Mouse (Mus musculus): ENCODE results near the gene Myo1h. TPM values are rescaled to one million over a fixed set of nuclear protein-coding genes. Genes with fewer than 3 reads are reported as not detected.

Gene Myo1h
- polyA plus RNA-seq, 1 experiment from 2014 or later = 0.40 TPM

DNA sequence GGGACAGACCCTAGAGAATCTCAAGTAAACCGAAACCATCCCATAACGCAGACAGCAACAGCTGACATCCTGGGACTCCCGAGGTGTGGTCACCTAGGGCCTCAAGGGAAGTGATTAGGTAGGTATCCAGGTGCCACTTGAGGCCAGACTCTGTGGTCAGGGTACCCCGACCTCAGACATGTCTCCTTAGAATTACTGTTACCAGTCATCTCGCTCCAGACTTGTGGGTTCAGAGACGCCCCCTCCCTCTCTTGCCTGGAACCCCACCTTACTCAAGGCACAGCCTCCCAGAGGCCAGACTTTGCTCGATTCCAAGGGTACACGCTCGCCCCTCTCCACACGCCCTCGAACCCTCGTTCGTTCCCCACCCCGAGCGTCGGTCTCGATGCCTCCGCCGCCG is 90.8 kb downstream of the Myo1h start:
- Histone ChIP-seq H3K4me2 (replicated peaks) (peak overlapping the region; percentile 85), H3K4me3 (peak overlapping the region; percentile 88), H3K27me3 (no peaks in the 10 kb centered on the region), H3K9me3 (no peaks in the 10 kb centered on the region), H3K4me1 (peaks cover 38% of the 10 kb centered on the region), H3K36me3 (peaks cover 22% of the 10 kb centered on the region), H3K9ac (replicated peaks) (peak overlapping the region; percentile 93), H3K27ac (replicated peaks) (peak overlapping the region; percentile 90)
- peak; percentile 61 for ATAC-seq (ENCODE audit: low FRiP score, low read depth)
- 2% methylated on average over 20 of the region's 20 CpGs for WGBS

DNA sequence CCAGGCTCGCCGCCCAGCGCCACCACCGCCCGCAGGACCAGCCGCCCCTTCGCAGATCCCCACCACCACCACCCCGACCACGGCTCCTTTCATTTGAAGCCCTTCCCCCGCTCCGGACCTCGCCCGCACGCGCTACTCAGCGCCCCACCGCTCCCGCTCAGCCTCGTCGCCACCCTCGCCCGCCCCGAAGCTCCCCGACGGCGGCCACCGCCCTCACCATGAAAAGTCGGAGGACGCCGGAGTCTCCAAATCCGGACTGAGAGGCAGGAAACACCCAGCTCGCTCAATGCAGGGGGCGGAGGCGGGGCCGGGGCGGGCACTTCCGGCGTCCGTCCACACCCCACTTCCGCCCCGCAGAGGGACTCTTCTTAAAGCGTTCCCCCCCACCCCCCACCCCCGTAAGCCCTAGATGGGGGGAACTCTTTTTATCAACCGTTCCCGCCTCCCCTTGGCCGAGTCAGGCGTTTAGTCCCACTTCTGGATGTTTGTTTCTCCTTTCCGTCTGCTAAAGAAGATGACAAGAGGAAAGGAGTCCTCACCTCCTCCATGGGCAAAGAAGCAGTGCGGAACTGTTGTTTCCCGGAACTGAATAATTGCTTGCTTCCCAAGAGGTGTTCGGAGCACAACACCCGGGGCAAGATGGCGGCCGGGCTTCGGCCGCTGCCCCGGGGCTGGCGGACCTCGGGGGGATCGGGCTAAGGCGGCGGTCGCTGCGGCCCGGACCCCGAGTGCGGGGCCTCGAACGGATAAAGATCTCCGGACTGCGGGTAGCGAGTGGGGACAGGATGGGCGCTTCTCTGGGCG is 91.4 kb downstream of the Myo1h start, which contains the start of the genes Kctd10 and Ube3b:
Gene Kctd10, minus strand, starts transcription at position 300 of the 804 bp plus-strand sequence.
Gene Ube3b, plus strand, starts transcription at position 399 of the 804 bp plus-strand sequence.
- peak within 1 kb of the TSS; percentile 85 for H3K4me2 ChIP-seq (replicated peaks)
- peak; percentile 95 for ATAC-seq (ENCODE audit: low FRiP score, low read depth)

DNA sequence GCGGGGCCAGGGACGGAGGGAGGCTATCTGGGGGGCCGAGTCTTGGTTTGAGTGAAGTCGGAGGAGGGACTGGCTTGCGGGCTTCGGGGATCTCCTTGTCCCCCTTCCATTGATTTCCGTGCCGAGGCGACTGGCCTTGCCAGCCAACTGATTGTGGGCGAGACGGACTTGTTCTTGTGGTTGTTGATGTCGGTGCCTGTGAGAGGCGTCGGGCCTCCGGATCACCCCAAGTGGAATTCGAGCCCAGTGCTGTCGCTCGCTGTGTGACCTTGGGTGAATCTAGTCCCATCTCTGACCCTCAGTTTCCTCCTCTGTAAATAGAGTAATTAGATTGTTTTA is 92.0 kb downstream of the Myo1h start:
- Histone ChIP-seq H3K4me3 (peak overlapping the region; percentile 88), H3K36me3 (peaks cover 23% of the 10 kb centered on the region), H3K9ac (replicated peaks) (peak overlapping the region; percentile 93), H3K27me3 (no peaks in the 10 kb centered on the region), H3K4me2 (replicated peaks) (peak overlapping the region; percentile 85), H3K27ac (replicated peaks) (peak overlapping the region; percentile 90), H3K4me1 (peaks cover 38% of the 10 kb centered on the region), H3K9me3 (no peaks in the 10 kb centered on the region)
- WGBS = 0% methylated on average over 17 of the region's 18 CpGs
- no peak for ATAC-seq (ENCODE audit: low FRiP score, low read depth)

More for the DNA sequence above, 91.4 kb downstream of the Myo1h start, which contains the start of the genes Kctd10 and Ube3b:
- H3K4me1 ChIP-seq = peaks cover 38% of the 10 kb centered on the region
- no peaks in the 10 kb centered on the region for H3K9me3 ChIP-seq
- WGBS = under 1% methylated on average over 73 of the region's 74 CpGs
- H3K9ac ChIP-seq (replicated peaks) = peak within 1 kb of the TSS; percentile 93
- peak within 1 kb of the TSS; percentile 90 for H3K27ac ChIP-seq (replicated peaks)
- H3K36me3 ChIP-seq = peaks cover 22% of the 10 kb centered on the region
- peak within 1 kb of the TSS; percentile 88 for H3K4me3 ChIP-seq
- H3K27me3 ChIP-seq = no peaks in the 10 kb centered on the region

DNA sequence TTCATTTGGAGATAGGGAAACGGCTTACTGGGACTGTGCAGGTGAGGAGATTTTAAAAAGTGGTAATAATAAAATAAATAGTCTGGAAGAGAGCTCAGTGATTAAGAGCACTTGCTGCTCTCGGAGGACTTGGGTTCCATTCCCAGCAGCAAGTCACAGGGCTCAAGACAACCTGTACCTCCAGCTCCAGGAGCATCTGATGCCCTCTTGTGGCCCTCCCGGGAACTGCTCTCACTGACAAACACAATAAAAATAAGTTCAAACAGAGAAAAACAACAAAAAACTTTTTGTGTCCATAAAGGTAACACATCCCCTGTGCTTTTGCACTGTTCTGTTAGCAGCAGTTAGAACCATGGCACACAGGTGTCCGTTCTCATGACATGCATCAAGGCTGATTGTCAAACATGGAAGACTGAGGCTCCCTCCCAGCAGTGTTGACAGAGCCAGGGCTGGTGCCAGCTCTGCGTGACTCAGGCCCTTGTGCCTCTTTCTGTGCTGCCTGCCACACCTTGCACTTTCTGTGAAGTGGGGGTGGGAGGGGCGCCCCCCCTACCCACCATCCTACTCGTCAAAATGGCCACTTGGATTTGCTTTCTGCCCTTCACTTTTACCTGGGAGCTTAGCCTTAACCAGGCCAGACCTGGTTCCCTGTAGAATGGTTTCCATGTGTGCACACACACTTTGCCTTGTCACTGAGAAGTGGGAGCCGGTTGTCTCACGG is 94.4 kb downstream of the Myo1h start:
- no peak overlapping the region for H3K27ac ChIP-seq (replicated peaks)

DNA sequence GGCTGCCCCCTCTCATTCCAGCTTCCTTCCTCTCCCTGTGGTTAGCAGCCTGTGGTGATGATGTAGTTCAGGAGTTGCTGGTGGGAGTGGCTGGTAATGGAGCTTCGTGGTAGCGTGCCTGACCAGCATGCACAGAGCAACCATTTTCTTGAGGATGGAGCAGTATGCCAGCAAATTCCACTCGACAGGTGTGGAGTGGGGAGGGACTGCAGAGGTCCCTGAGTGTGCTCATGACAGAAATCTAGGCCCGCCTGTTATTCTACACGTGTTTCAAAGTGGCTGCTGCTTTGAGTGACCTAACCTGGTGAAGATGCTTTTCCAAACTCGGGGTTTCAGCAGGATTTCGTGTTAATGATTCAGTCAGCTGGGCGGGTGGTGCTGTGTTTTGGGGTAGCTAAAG is 95.5 kb downstream of the Myo1h start:
- Histone ChIP-seq H3K27ac (replicated peaks) (no peak overlapping the region), H3K36me3 (peaks cover 54% of the 10 kb centered on the region), H3K27me3 (no peaks in the 10 kb centered on the region), H3K4me1 (peaks cover 15% of the 10 kb centered on the region), H3K9ac (replicated peaks) (no peak overlapping the region), H3K4me2 (replicated peaks) (no peak overlapping the region), H3K4me3 (no peak overlapping the region), H3K9me3 (no peaks in the 10 kb centered on the region)
- ATAC-seq (ENCODE audit: low FRiP score, low read depth) = no peak
- 95% methylated on average over 8 of the region's 8 CpGs for WGBS

More for the DNA sequence above, 94.4 kb downstream of the Myo1h start:
- Histone ChIP-seq H3K9ac (replicated peaks) (no peak overlapping the region), H3K4me1 (peaks cover 26% of the 10 kb centered on the region), H3K36me3 (peaks cover 43% of the 10 kb centered on the region), H3K9me3 (no peaks in the 10 kb centered on the region), H3K4me2 (replicated peaks) (no peak overlapping the region), H3K4me3 (no peak overlapping the region), H3K27me3 (no peaks in the 10 kb centered on the region)
- WGBS = 74% methylated on average over 9 of the region's 9 CpGs
- no peak for ATAC-seq (ENCODE audit: low FRiP score, low read depth)

DNA sequence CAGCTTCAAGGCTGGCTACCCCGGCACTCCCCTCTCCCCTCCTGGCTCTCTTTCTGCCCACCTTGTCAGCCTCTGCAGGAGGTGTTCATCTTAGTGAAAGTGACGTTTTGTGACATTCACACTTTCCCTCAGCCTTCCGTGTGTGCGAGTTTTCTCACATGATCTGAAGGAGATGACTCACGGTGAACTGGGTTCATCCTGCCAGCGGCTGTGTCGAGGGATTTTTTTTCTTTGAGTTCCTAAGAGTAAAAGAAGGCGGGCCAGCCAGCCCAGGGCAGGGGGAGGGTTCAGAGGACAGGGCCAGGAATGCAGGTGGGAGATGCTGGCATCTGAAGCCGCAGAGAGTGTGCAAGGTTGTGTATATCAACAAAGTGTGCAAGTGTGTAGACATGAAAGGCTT is 104.2 kb downstream of the Myo1h start:
- H3K4me2 ChIP-seq (replicated peaks) = no peak overlapping the region
- WGBS = 88% methylated on average over 9 of the region's 9 CpGs
- H3K27ac ChIP-seq (replicated peaks) = no peak overlapping the region
- no peak overlapping the region for H3K4me3 ChIP-seq
- H3K36me3 ChIP-seq = peaks cover 98% of the 10 kb centered on the region
- no peaks in the 10 kb centered on the region for H3K9me3 ChIP-seq
- no peak overlapping the region for H3K9ac ChIP-seq (replicated peaks)
- H3K4me1 ChIP-seq = no peaks in the 10 kb centered on the region
- ATAC-seq (ENCODE audit: low FRiP score, low read depth) = no peak
- H3K27me3 ChIP-seq = no peaks in the 10 kb centered on the region

DNA sequence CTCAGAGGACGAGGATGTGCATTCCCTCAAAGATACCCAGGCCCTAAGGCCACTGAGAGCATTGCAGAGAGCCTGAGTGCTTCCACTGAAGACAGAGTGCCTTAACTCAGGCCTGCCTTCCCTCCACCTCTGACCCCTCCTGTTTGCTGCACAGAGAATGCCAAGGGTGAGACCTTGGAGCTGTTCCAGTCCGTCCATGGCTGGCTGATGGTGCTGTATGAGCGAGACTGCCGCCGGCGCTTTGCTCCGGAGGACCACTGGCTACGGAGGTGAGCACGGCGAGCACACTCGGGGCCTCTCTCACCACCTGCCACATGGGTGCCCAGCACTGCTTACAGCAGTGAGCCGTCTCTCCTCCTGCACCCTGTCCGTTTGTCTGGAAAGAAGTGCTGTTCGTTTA is 117.6 kb downstream of the Myo1h start:
- H3K9ac ChIP-seq (replicated peaks) = no peak overlapping the region
- ATAC-seq (ENCODE audit: low FRiP score, low read depth) = no peak
- no peak overlapping the region for H3K4me2 ChIP-seq (replicated peaks)
- no peaks in the 10 kb centered on the region for H3K9me3 ChIP-seq
- peaks cover 100% of the 10 kb centered on the region for H3K36me3 ChIP-seq
- H3K27me3 ChIP-seq = no peaks in the 10 kb centered on the region
- WGBS = 90% methylated on average over 14 of the region's 14 CpGs
- no peaks in the 10 kb centered on the region for H3K4me1 ChIP-seq
- no peak overlapping the region for H3K4me3 ChIP-seq
- H3K27ac ChIP-seq (replicated peaks) = no peak overlapping the region

DNA sequence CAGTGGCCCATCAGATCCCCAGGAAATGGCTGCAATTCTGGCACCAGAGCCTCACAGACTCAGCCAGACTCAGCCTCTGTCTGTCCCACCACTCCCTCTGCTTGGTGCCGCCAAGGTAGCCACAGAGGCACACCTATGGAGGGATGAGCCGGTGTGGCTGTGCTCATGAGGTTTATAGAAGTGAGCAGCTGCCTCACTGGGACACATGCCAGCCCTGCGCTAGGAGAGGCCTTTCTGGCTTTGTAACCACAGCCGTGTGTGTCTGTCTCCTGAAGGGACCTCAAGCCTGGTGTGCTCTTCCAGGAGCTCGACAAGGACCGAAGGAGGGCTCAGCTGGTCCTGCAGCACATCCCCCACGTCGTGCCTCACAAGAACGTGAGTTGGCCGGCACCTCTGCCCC is 118.3 kb downstream of the Myo1h start:
- Histone ChIP-seq H3K27ac (replicated peaks) (no peak overlapping the region), H3K27me3 (no peaks in the 10 kb centered on the region), H3K9ac (replicated peaks) (no peak overlapping the region), H3K36me3 (peaks cover 100% of the 10 kb centered on the region), H3K9me3 (no peaks in the 10 kb centered on the region), H3K4me1 (no peaks in the 10 kb centered on the region), H3K4me3 (no peak overlapping the region), H3K4me2 (replicated peaks) (no peak overlapping the region)
- ATAC-seq (ENCODE audit: low FRiP score, low read depth) = no peak
- 94% methylated on average over 10 of the region's 10 CpGs for WGBS

DNA sequence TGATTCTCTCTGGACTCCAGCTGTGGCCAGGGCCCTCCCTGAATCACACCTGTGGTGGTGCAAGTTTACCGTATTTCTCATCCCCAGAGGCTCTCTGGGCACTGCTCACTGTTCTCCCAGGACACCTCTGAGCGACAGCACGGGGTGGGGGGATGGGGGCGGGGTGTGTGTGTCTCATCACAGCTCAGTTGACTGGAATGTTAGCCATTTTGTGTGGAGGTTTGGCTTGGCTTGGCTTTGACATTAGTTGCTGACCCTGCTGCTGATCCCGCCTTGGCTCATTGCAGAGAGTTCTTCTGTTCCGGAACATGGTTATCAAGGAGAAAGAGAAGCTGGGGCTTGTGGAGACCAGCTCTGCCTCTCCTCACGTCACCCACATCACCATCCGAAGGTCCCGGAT is 118.8 kb downstream of the Myo1h start:
- Histone ChIP-seq H3K27me3 (no peaks in the 10 kb centered on the region), H3K4me3 (no peak overlapping the region), H3K4me2 (replicated peaks) (no peak overlapping the region), H3K27ac (replicated peaks) (no peak overlapping the region), H3K36me3 (peaks cover 100% of the 10 kb centered on the region), H3K9ac (replicated peaks) (no peak overlapping the region), H3K9me3 (no peaks in the 10 kb centered on the region), H3K4me1 (no peaks in the 10 kb centered on the region)
- 89% methylated on average over 9 of the region's 9 CpGs for WGBS
- ATAC-seq (ENCODE audit: low FRiP score, low read depth) = no peak

DNA sequence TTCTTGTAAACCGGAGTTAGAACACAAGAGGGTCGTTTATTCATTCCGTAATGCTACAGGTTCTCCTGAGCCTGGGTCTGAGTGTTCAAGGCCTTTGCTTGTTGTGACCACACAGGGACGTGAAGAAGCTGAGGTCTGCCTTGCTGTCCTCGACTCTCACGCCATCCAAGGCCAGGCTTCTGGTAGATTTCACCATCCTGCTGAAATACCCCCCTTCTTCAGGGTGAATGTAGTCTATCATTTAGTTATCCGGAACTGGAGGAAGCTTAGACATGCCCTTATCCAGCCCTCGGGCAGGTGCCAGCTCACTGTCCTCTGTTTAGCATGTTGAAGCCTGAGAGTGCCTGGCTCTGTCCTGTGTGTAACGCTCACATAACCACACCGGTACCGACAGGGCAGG is 119.9 kb downstream of the Myo1h start:
- no peak overlapping the region for H3K27ac ChIP-seq (replicated peaks)
- H3K9me3 ChIP-seq = no peaks in the 10 kb centered on the region
- H3K4me2 ChIP-seq (replicated peaks) = no peak overlapping the region
- H3K4me1 ChIP-seq = no peaks in the 10 kb centered on the region
- no peak for ATAC-seq (ENCODE audit: low FRiP score, low read depth)
- no peak overlapping the region for H3K9ac ChIP-seq (replicated peaks)
- H3K4me3 ChIP-seq = no peak overlapping the region
- 91% methylated on average over 11 of the region's 11 CpGs for WGBS
- H3K36me3 ChIP-seq = peaks cover 100% of the 10 kb centered on the region
- H3K27me3 ChIP-seq = no peaks in the 10 kb centered on the region

DNA sequence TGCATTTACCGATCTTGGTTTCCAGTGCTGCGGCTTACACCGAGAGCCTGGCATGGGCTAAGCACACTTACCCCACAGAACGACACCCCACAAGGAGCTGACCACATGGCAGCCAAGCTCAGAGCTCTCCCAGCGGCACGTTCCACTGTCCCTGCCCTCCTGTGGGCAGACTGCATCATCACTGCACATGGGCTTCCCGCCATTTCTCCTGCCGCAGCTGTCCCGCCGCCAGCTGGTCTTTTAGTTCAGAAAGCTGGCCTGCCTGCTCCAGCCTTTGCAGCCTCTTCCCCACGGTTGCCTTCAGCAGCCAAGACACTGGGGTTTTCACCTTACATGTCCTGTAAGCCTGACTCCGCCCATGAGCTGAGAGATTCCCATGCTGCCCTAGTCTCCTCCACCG is 121.5 kb downstream of the Myo1h start:
- no peak overlapping the region for H3K9ac ChIP-seq (replicated peaks)
- H3K4me2 ChIP-seq (replicated peaks) = no peak overlapping the region
- H3K4me3 ChIP-seq = no peak overlapping the region
- H3K36me3 ChIP-seq = peaks cover 100% of the 10 kb centered on the region
- no peaks in the 10 kb centered on the region for H3K27me3 ChIP-seq
- H3K4me1 ChIP-seq = no peaks in the 10 kb centered on the region
- H3K9me3 ChIP-seq = no peaks in the 10 kb centered on the region
- no peak overlapping the region for H3K27ac ChIP-seq (replicated peaks)
- no peak for ATAC-seq (ENCODE audit: low FRiP score, low read depth)
- 88% methylated on average over 13 of the region's 13 CpGs for WGBS

DNA sequence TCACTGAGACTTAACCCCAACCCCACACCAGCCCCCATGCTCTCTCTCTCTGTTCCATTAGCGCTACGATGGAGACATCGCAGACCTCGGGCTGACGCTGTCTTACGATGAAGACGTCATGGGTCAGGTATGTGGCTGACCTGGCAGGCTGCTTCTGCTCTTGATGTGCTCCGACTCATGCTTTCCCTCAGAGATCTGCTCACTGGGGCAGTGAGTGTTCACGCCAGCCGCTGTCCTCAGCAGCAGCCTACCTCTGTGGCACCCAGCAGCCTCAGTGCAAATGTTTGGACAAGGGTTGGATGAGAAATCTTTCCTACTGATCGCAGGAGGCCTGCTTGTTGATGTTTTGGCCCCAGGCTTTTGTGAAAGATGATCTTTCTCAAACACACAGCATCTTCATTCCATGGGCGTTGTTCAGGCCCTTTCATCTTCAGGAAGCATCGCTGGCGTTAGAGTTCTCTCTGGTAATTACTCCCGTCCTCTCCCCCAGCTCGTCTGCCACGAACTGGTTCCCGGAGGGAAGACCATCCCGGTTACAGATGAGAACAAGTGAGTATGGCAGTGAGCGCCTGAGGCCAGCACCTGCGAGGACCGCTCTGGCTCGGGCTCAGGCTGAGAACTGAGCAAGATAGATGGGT is 123.5 kb downstream of the Myo1h start:
- H3K4me3 ChIP-seq = no peak overlapping the region
- WGBS = 85% methylated on average over 23 of the region's 23 CpGs
- no peaks in the 10 kb centered on the region for H3K4me1 ChIP-seq
- no peak overlapping the region for H3K4me2 ChIP-seq (replicated peaks)
- no peaks in the 10 kb centered on the region for H3K27me3 ChIP-seq
- ATAC-seq (ENCODE audit: low FRiP score, low read depth) = no peak
- H3K36me3 ChIP-seq = peaks cover 100% of the 10 kb centered on the region
- no peak overlapping the region for H3K27ac ChIP-seq (replicated peaks)
- H3K9me3 ChIP-seq = no peaks in the 10 kb centered on the region
- no peak overlapping the region for H3K9ac ChIP-seq (replicated peaks)
